Comparison of ENCODE assay signal across 8 mouse cellular contexts in the genomic region with DNA sequence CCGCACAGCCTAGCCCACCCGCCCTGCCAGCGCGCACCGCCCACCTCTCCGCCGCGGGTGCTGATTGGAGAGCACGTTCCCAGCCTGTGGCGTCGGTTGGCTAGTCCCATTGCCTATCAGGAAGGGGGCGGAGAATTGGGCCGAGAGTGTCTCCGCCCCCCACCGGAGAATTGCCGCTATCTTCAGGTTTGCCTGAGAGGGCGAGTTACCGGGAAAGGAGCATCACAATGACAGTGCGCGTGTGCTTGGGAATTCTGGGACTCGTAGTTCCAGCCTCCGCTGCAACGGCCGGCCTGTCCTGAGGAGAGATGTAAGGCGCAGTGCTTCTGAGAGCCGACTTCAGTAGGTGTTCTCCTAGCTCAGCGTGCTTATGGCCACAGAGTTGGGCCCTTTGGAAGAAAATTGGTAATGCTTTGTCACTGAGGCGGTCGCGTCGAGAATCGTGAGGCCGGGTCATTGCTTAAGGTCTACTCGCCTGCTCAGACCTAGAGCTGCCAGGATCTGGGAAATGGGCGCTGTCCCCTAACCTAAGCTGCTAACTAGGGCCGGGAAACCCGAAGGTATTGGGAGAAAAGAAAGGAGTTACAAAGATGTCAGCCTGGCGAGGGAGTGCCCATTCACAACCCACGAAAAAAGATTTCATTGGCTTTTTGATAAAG. TPM values are rescaled to one million over a fixed set of nuclear protein-coding genes. Genes with fewer than 3 reads are reported as not detected.
A peak's percentile ranks its signal among the peaks of the same experiment; 100 is the strongest.
DNase-seq lines count a peak whose midpoint lies in the region; ATAC-seq lines count a peak whose summit lies in the region.

Gene Ttbk2, minus strand, starts transcription at position 181 of the 659 bp plus-strand sequence.

- peak within 1 kb of the TSS; percentile 98 for H3K4me3 ChIP-seq in hindbrain, embryonic 15.5 days

- peak; percentile 99 for ATAC-seq in hindbrain, embryonic 15.5 days (ENCODE audit: low FRiP score, low read depth)

- DNase-seq in T-cell, adult 2 months (ENCODE audit: low spot score) = peak; percentile 91
- DNase-seq in cerebellum, postnatal 36 days = peak; percentile 99
- peak; percentile 99 for DNase-seq in frontal cortex, postnatal 36 days (ENCODE audit: low spot score in 2 of 2)
- peak; percentile 97 for DNase-seq in left cerebral cortex, adult 11 months (ENCODE audit: low spot score)
- DNase-seq in lung, postnatal 4 days = peak; percentile 97 to 98
- peak; percentile 98 for DNase-seq in retina, postnatal 7 days (ENCODE audit: low read depth, low spot score)
- peak; percentile 98 for DNase-seq in urinary bladder, adult 2 months (ENCODE audit: low spot score)

- H3K27me3 ChIP-seq in hindbrain, embryonic 15.5 days = no peaks in the 10 kb centered on the region

- peak within 1 kb of the TSS; percentile 60 for H3K4me2 ChIP-seq in hindbrain, embryonic 15.5 days

- peak within 1 kb of the TSS; percentile 93 for H3K27ac ChIP-seq in hindbrain, embryonic 15.5 days (replicated peaks)

- peaks cover 27% of the 10 kb centered on the region for H3K4me1 ChIP-seq in hindbrain, embryonic 15.5 days (replicated peaks)

- no peaks in the 10 kb centered on the region for H3K36me3 ChIP-seq in hindbrain, embryonic 15.5 days

- WGBS in hindbrain, embryonic 15.5 days = under 1% methylated on average over 39 of the region's 39 CpGs

- peak within 1 kb of the TSS; percentile 97 for H3K9ac ChIP-seq in hindbrain, embryonic 15.5 days

- H3K9me3 ChIP-seq in hindbrain, embryonic 15.5 days = no peaks in the 10 kb centered on the region

RNA-seq across cellular contexts. Expression of gene Ttbk2, which starts in this region (rescaled TPM):
- polyA plus RNA-seq in hindbrain, embryonic 15.5 days (2015; fragmentation: Nextera tagmentation; extraction: Ambion mirVana) = 12.3 and 12.4 TPM in 2 replicates
- polyA plus RNA-seq in urinary bladder, adult 2 months (2012; rRNA removed) = 4.5 and 5.0 TPM in 2 replicates

Comparison
In these comparisons a context has a peak if more than half of its experiments do, and no peak if none do; other contexts are left out.
1. Peak in every context shown above with its lines: DNase-seq, ATAC-seq, H3K4me3 ChIP-seq and H3K27ac ChIP-seq.